Mouse (Mus musculus) liver, adult 2 months (tissue): ENCODE results near the gene Umps.

Source experiments
- CTCF ChIP-seq: fragments of 200-500 bp; IDR thresholded peaks from 2 replicates; pipeline ENCODE4 v1.5.1; 2011; ENCODE audit warnings: low read depth, low read length, control low read depth
- POLR2A ChIP-seq: fragments of 200-500 bp; IDR thresholded peaks from 2 replicates; pipeline ENCODE4 v1.6.1; 2011; ENCODE audit warnings: low read length, control low read depth; ENCODE audit not compliant: insufficient read depth; ENCODE audit errors: extremely low read depth

DNA sequence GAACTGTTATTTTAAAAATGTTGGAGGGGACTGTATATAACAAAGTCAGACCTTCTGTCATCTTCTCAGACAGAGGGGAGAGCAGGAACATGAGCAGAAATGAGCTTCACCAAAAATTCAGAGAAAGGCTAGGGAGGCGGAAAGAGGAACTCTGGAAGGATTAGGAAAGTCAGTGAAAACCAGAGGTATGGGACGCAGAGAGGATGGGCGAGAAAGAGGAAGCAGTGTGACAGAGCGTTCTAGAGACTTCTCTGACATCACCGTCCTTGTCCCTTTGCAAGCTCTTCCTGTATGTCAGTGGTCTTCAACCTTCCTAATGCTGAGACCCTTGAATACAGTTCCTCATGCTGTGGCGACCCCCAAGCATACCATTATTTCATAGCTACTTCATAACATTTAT is 18.5 kb upstream of the Umps start:
- no peak for TF ChIP-seq CTCF
- TF ChIP-seq POLR2A: no peak
